Mouse (Mus musculus): ENCODE measurements around the gene Cep97. TPM values are rescaled to one million over a fixed set of nuclear protein-coding genes. Genes with fewer than 3 reads are reported as not detected.
"Not testable (repeated sequence)": the region's sequence is repeated elsewhere in the genome, so short reads cannot be mapped to it uniquely, and the experiment has no call there.

Gene Cep97
- total RNA-seq (2021) = 1 to 10 TPM; 4.7 to 6.3 TPM

DNA sequence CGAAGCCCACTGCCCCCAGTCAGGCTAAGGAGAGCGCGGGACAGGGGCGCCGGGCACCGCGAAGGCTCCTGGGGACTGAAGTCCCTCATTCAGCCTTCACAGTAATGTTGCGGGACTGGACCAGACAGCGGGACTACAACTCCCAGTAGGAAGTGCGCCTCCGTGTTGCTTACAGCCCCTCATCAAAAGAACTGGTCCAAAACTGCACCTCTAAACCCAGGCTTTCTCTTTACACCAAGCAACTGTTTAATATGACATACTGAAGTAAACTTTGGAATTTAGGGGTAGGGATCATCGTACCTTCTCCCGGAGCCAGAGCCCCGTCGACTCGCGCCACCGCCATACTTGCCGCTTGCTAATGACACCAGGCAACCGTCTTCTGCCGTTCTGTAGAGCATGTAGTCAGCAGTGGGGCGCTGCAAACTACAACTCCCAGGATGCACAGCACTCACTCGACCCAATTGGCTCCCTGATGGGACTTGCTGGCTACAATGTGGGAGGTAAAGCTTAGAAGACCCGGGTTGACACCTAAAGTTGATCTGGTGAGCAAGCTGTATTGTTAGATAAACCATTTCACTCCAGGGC lies at the start of gene Cep97:
Cep97 (minus strand) TSS at position 403 of the 585 bp plus-strand sequence.
- DNase-seq = peak; percentile 87

DNA sequence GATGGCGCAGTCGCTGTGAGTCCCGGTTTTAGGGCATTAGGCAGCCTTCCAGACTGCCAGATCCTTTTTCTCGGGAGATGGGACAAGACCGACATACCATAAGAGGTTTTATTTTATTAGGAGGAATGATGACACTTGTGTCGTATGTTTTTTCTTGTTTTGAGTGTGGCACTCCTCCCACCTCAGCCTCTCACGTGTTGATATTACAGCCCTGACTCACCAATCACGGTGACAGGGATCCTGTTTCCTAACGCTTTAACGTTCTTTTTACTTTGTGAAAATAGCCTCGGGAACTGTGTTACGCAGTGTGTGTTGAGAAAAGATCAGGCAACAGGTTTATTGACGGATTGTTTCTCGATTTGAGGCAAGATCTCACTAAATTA lies 40.2 kb upstream of the Cep97 start:
- no peak for DNase-seq

DNA sequence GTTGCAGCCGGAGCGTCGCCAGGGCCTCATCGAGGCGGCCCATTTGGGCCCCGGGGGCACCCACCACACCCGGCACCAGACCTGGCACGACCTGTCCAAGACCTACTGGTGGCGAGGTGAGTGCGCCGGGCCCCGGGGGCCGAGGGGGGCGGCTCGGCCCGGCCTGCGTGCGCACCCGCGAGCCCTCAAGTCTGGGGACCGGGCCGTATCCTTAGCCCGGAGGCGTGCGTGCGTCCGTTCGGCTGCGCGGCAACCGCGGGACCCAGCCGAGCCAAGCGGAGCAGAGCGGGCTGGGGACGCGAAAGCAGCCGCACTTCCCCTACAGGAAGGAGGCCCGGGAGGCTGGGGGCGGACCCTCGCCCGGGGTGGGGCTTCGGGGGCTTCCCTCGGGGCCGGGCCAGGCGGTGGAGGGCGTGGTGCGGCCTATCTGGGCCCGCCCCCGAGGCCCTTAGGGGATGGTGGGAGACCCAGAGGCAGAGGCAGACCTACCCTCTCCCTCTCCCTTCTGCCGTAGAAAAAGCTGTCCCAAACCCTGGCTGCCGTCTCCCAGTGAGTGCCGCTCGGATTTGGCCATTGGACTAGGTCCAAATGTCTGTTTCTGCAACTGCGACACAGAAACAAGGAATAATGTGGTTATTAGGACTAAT lies 39.7 kb upstream of the Cep97 start:
- peak; percentile 95 for DNase-seq

DNA sequence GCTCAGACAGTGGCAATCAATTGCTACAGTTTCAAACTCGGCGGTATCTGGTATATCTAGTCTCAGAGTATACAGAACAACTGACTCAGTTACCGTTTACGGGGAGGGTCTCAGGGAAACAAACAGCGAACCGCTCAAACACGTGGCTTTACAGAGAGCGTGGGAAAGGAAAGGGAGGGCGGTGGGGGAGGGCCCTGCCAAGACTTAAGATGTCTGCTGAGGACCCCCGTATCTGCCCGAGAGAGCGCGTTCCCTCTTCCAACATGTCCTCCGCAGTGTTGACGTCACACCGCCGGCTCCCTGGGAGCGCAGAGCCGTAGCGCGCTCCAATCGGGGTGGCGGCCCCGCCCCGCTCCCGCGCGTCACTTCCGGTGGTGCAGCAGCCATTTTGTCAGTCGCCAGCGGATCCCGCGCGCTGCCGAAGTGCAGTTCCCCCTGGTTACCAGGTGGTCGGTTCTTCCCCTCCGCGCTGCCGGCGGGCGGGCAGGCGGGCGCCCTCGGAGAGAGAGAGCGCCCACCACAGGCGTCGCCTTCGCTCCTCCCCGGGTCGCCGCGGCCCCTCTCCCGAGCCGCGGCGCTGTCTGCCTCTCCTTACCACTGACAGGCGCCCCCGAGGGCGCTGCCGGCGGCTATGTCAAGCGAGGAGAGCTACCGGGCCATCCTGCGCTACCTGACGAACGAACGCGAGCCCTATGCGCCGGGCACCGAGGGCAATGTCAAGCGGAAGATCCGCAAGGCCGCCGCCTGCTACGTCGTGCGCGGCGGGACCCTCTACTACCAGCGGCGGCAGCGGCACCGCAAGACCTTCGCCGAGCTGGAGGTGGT lies 39.0 kb upstream of the Cep97 start, which contains the start of gene Zbtb11:
Zbtb11 (plus strand) TSS at position 453 of the 825 bp plus-strand sequence.
- DNase-seq = peak; percentile 100

GRCm38 (mm10) chr16:55972626-55973201 lies 38.1 kb upstream of the Cep97 start:
- DNase-seq = no peak

GRCm38 (mm10) chr16:55971735-55972615 lies 37.3 kb upstream of the Cep97 start:
- DNase-seq = no peak

DNA sequence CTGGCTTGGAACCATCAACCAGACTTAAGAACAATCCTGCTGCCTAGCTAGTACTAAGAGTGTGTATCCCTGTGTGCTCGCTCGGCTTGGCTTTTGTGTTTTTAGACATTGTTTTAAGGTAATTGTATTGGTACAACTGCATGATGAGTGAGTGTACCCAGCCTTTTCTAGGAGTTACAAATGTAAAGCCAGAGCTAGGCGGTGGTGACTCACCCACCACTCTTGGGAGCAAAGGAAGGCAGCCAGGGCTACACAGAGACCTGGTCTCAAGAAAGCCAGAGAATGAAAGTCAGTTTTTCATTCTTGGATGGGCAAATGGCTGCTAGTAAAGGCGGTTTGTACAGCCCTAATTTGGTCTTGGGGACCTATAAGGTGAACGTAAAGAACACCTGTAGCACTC lies 35.8 kb upstream of the Cep97 start:
- no peak for DNase-seq

DNA sequence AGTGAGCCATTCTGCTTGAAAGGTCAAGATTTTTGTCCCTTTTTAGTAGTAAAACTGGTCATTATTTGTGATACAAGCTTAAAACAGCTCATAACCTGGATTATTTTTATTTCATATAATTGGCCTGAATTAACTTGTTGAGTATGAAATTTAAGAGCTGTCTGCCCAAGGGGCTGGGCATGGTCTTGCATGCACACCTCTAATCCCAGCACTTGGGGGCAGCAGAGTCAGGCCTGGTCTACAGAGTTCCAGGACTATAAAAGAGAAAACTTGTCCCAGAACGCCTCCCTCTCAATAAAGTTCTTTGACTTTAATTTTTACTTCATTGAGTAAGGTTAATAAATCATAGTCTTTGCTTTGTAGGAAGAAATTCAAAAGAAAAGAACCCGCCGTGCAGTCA lies 34.5 kb upstream of the Cep97 start:
- DNase-seq = peak; percentile 66

GRCm38 (mm10) chr16:55967221-55967620 lies 32.6 kb upstream of the Cep97 start:
- no peak for DNase-seq

DNA sequence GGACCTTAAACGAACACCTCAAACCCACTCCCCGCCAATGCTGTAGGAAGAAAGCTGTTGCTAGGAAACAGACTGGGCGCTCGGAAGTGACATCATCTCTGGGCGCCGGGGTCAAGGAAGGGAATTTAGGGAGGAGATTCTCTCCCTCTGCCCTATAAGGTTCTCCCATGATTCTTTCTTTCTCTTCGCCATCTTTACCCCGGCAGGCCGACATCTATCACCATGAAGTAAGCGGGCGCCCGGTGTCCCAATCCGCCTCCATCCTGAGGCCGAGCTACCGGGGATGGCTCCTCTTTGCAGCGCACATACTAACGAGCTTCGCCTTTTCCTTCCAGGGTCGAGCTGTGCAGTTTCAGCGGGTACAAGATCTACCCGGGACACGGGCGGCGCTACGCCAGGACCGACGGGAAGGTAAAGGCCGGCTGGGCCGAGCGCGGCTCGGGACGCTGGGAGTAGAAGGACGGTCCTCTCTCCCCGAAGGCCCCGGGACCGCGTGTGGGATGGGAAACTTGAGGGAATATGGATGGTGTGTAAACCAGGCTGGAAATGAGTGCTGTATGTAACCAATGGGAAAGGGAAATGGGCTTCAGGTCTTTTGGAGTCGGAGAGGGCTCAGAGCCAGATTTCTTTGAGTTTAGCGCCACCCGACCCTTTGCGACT lies 31.7 kb upstream of the Cep97 start, which contains the start of gene Rpl24:
Rpl24 (plus strand) TSS at position 64 of the 660 bp plus-strand sequence.
- peak; percentile 95 for DNase-seq

- peak; percentile 46 for DNase-seq
Observed at GRCm38 (mm10) chr16:55964126-55964949, 29.7 kb upstream of the Cep97 start.

GRCm38 (mm10) chr16:55963068-55963467 lies 28.4 kb upstream of the Cep97 start:
- DNase-seq = not testable (repeated sequence)

DNA sequence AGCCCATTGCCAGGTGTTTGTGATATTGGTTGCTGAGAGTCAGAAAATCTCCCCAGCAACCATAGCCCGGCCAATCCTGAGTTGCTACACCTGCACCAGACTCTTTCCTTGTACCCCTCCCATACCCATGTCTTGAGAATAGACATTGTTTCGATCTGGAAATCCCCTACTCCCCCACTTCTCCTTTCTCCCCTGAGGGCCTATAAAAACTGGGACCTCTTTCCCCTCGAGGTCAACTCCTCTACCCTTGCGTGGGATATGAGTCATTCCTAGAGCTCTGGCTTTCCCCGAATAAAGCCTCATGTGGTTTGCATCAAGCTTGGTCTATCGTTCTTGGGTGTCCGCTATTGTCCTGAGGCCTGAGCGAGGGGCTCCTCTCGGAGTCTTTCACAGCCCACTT lies 19.5 kb upstream of the Cep97 start:
- DNase-seq = not testable (repeated sequence)

DNA sequence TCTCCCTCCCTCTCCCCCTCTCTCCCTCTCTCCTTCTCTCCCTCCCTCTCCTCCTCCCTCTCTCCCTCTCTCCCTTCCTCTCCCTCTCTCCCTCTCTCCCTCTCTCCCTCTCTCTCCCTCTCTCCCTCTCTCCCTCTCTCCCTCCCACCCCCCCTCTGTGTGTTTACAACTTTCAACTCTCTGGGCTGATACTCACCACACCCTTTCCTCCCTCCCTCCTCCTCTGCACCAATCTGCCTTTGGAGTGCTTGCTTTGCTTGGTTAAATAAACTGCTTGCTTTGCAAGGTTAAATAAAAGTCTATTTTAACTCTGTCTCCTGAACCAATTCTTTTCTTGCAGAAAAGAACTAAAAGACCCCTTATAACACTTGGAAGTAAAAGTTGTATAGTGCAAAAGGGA lies 18.1 kb upstream of the Cep97 start:
- DNase-seq = no peak

DNA sequence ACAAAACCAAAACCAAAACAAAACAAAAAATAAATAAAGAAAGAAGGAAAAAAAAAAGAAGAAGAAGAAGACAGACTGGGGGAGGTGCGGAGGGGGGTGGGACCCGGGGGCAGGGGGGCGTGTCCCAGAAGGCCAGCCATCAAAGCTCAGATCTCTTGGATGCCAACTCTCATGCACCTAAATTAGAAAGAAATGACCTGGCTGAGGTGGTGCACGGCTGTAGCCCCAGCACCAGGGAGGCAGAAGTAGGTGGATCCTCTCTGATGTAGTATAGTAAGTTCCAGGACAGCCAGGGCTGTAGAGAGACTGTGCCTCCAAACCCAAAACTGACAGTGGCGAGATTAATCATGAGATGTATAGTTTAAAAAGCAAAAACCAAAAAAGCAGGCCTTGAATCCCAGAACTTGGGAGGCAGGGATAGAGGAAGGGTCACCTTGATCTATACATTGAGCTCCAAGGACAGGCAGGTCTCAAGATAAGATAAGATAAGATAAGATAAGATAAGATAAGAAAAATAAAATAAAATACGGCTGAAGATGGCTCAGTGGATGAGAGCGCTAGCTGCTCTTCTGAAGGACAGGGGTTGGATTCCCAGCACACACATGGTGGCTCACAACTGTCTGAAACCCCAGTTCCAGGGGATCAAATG lies 17.1 kb upstream of the Cep97 start:
- DNase-seq = no peak

DNA sequence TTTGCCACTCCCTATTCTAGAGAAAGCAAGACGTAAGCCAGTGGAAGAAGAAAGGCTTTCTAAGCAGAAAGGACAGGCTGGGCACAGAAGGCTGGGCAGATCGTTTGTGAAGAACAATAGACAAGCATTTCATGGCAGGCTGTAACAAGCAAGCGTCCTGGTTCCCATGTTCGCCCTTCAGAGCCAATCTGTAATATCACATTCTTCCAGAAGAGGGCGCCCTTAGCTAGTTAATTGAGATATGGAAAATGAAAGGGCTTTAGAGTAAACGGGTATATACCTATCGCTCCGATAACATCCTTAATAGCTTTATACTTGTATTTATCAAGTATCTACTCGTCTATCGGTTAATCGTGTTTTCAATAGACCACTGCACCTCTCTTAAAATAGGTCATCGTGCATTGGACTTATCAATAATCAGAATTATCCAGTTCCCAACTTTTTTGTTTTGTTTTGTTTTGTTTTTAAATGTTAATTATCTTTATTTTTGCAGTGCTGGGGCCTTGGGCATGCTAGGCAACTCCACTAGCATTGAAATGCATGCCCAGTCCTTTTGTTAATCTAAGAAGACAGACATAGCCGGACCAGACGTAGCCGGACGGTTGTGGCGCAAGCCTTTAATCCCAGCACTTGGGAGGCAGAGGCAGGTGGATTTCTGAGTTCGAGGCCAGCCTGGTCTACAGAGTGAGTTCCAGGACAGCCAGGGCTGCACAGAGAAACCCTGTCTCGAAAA lies 16.5 kb upstream of the Cep97 start:
- DNase-seq = peak; percentile 84

DNA sequence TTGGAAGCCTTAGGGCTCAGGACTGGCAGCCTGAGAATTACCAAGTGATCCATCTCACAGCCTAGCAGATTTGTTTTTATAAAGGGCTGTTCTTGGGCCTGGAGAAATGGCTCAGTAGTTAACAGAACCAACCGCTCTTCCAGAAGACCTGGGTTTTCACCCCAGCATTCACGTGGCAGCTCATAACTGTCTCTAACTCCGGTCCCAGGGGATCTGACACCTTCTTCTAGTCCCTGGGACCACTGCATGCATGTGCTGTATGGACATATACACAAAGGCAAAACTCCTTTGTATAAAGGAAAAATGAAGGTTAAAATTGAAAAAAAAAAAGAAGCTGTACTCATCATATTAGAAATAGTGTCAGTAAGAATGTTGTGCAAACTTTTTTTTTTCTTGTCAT lies 15.8 kb upstream of the Cep97 start:
- DNase-seq = no peak

GRCm38 (mm10) chr16:55948963-55949362 lies 14.3 kb upstream of the Cep97 start:
- peak; percentile 18 for DNase-seq

DNA sequence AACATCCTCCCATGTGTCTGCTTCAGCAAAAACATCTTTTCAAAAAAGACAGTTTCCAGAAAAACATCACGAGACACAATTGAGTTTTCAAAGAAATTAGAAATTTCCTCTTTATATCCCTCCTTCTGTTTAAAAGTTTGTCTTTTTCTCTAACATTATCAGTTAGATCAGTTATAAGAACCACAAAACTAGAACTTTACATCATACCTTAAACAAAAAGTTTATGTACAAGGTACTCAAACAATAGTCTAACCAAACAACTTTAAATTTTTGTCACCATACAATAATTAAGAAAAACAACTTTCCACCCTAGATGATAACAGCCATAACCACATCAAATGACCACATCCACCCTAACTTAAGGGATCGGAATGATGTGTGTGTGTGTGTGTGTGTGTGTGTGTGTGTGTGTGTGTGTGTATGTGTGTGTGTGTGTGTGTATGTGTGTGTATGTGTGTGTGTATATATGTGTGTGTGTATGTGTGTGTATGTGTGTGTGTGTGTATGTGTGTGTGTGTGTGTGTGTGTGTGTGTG lies 13.3 kb upstream of the Cep97 start:
- not testable (repeated sequence) for DNase-seq
